Mouse (Mus musculus): ENCODE results near the gene Maneal. TPM values are rescaled to one million over a fixed set of nuclear protein-coding genes. Genes with fewer than 3 reads are reported as not detected.

Maneal gene
- polyA plus RNA-seq, 1 experiment from 2014 or later = 0.08 TPM

DNA sequence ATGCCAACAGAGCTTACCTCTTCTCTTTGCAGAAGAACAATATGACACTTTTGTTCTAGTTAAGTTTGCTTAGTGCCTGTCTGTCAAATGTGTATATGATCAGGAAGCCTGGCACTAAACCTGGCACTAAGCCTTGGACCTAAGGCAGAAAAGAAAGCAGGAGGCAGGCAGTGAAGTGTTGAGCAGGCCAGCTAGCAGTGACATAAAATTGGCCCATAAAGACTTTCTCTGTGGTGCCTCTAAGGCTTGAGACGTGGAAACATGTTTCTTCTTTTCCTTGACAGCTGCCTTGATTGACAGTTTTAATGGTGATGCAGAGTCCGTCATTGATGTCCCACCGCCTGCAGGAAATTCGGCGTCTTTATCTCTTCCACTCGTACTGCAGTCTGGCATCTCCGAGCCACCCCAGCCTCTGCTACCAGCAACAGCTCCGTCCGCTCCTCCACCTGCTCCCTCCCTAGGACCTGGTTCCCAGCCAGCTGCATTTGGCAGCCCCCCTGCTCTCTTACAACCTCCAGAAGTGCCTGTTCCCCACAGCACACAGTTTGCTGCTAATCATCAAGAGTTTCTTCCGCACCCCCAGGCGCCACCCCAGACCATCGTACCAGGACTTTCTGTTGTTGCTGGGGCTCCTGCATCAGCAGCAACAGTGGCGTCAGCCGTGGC lies 23.8 kb downstream of the Maneal start:
- 84% methylated on average over 14 of the region's 14 CpGs for WGBS
- Histone ChIP-seq H3K9me3 (ENCODE audit: low read length) (no peaks in the 10 kb centered on the region), H3K4me1 (ENCODE audit: insufficient read depth, low read depth, low read length) (no peaks in the 10 kb centered on the region), H3K27ac (ENCODE audit: low read length) (no peak overlapping the region), H3K4me2 (replicated peaks; ENCODE audit: low read depth, low read length) (no peak overlapping the region), H3K36me3 (ENCODE audit: insufficient read depth, low read length) (peaks cover 6% of the 10 kb centered on the region; the same call in 1 of the 2 replicates), H3K27me3 (replicated peaks; ENCODE audit: insufficient read depth, low read length) (no peaks in the 10 kb centered on the region), H3K9ac (replicated peaks; ENCODE audit: low read depth) (no peak overlapping the region), H3K4me3 (ENCODE audit: low read depth, low read length) (no peak overlapping the region)
- DNase-seq (ENCODE audit: low spot score) (no peak), ATAC-seq (no peak)
- TF ChIP-seq EP300 (IDR thresholded peaks at IDR 0.05) (no peak), CTCF (IDR thresholded peaks at IDR 0.05) (no peak)

DNA sequence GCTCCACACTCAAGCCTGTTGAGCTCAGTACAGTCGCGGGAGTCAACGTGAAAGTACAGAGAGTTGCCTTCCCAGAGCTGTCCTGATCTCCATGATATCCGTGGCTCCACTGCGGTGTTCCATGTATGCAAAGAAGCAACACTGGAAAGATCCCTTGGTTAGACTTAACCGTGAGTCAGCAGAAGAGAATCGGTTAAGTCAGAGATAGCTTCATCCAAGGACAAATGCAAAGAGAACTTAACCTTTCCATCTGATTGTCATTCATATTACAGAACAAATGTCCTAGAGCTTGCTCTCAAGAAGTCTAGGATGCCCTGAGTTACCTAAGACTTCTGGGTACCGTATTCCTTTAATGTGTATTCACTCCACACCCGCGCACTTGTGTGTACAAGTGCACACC lies 29.2 kb downstream of the Maneal start:
- H3K27me3 ChIP-seq (replicated peaks; ENCODE audit: insufficient read depth, low read length) = no peaks in the 10 kb centered on the region
- no peaks in the 10 kb centered on the region for H3K4me1 ChIP-seq (ENCODE audit: insufficient read depth, low read depth, low read length)
- DNase-seq (ENCODE audit: low spot score) (no peak), ATAC-seq (no peak)
- no peaks in the 10 kb centered on the region for H3K9me3 ChIP-seq (ENCODE audit: low read length)
- WGBS = 94% methylated on average over 10 of the region's 10 CpGs
- no peak overlapping the region for H3K4me2 ChIP-seq (replicated peaks; ENCODE audit: low read depth, low read length)
- no peak overlapping the region for H3K27ac ChIP-seq (ENCODE audit: low read length)
- no peak for TF ChIP-seq EP300 (IDR thresholded peaks at IDR 0.05)
- no peak for TF ChIP-seq CTCF (IDR thresholded peaks at IDR 0.05)
- H3K36me3 ChIP-seq (ENCODE audit: insufficient read depth, low read length) = no peaks in the 10 kb centered on the region
- no peak overlapping the region for H3K4me3 ChIP-seq (ENCODE audit: low read depth, low read length)
- no peak overlapping the region for H3K9ac ChIP-seq (replicated peaks; ENCODE audit: low read depth)

DNA sequence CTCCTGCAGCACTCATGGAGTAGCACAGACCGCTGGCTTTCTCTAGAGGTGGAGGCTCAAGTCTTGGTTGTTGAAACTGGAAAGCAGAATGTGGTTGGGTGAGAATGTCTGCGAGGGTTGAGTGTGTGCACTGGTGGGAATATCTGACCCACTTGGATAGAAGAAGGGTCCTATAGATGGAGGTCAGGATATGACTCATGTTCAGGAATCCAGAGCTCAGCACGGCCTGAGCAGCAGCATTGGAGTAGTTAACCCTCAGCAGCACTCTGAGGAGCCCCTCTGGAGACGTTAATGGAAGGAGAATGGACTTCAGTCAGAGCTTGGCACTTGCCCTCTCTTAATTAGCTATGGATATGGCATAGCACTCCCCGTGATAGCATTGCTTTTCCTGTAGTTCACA lies 32.3 kb downstream of the Maneal start:
- H3K27ac ChIP-seq (ENCODE audit: low read length) = no peak overlapping the region
- peaks cover 11% of the 10 kb centered on the region; the same call in 1 of the 2 replicates for H3K36me3 ChIP-seq (ENCODE audit: insufficient read depth, low read length)
- ATAC-seq (peak; percentile 44), DNase-seq (ENCODE audit: low spot score) (no peak)
- H3K4me3 ChIP-seq (ENCODE audit: low read depth, low read length) = no peak overlapping the region
- TF ChIP-seq CTCF (IDR thresholded peaks at IDR 0.05) (no peak), EP300 (IDR thresholded peaks at IDR 0.05) (no peak)
- no peak overlapping the region for H3K9ac ChIP-seq (replicated peaks; ENCODE audit: low read depth)
- no peaks in the 10 kb centered on the region for H3K4me1 ChIP-seq (ENCODE audit: insufficient read depth, low read depth, low read length)
- 54% methylated on average over 5 of the region's 5 CpGs for WGBS
- no peaks in the 10 kb centered on the region for H3K27me3 ChIP-seq (replicated peaks; ENCODE audit: insufficient read depth, low read length)
- H3K4me2 ChIP-seq (replicated peaks; ENCODE audit: low read depth, low read length) = no peak overlapping the region
- H3K9me3 ChIP-seq (ENCODE audit: low read length) = no peaks in the 10 kb centered on the region

DNA sequence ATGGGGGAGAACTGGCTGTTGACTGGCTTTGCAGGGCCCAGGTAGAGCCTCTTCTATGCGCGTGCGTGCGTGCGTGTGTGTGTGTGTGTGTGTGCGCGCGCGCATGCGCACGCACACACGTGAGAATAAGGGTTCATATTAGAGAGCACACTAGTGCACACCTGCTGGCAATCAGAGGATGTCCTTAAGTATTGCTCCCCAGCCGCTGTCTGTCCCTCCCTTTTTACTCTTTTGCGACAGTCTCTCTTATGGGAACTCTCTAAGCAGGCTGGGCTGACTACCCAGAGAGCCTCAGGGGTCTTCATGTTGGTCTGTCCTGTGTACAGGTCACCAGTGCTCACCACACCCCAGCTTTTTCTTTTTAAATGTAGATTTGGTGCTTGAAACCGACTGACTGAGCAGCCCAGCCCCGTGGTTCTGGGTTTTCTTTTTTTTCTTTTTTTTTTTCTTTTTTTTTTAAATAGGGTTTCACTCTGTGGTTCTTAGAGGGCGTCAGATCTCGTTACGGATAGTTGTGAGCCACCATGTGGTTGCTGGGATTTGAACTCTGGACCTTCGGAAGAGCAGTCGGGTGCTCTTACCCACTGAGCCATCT lies 36.5 kb downstream of the Maneal start:
- H3K27ac ChIP-seq (ENCODE audit: low read length) = no peak overlapping the region
- H3K9me3 ChIP-seq (ENCODE audit: low read length) = no peaks in the 10 kb centered on the region
- no peak for ATAC-seq
- no peak overlapping the region for H3K9ac ChIP-seq (replicated peaks; ENCODE audit: low read depth)
- H3K4me3 ChIP-seq (ENCODE audit: low read depth, low read length) = no peak overlapping the region
- DNase-seq (ENCODE audit: low spot score) = no peak
- H3K27me3 ChIP-seq (replicated peaks; ENCODE audit: insufficient read depth, low read length) = no peaks in the 10 kb centered on the region
- no peaks in the 10 kb centered on the region for H3K4me1 ChIP-seq (ENCODE audit: insufficient read depth, low read depth, low read length)
- TF ChIP-seq EP300 (IDR thresholded peaks at IDR 0.05) = no peak
- TF ChIP-seq CTCF (IDR thresholded peaks at IDR 0.05) = no peak
- 95% methylated on average over 21 of the region's 21 CpGs for WGBS
- peaks cover 26% of the 10 kb centered on the region; the same call in 1 of the 2 replicates for H3K36me3 ChIP-seq (ENCODE audit: insufficient read depth, low read length)
- H3K4me2 ChIP-seq (replicated peaks; ENCODE audit: low read depth, low read length) = no peak overlapping the region

DNA sequence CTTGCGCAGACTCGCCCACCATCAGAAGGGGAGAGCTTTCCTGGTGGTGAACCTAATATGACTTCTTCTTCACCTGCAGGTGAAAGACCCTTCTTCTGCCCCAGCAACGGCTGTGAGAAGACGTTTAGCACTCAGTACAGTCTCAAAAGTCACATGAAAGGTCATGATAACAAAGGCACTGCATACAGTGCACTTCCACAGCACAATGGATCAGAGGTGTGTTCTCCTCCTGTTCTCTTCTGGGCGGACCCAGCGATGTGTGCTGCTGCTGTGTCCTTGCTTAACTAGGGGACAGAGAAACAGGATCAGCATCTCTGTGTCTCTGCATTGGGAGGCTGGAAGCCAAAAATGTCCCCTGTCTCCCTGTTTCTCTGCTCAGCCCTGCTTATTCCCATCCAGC lies 37.0 kb downstream of the Maneal start:
- 90% methylated on average over 6 of the region's 6 CpGs for WGBS
- no peak for ATAC-seq
- H3K27me3 ChIP-seq (replicated peaks; ENCODE audit: insufficient read depth, low read length) = no peaks in the 10 kb centered on the region

DNA sequence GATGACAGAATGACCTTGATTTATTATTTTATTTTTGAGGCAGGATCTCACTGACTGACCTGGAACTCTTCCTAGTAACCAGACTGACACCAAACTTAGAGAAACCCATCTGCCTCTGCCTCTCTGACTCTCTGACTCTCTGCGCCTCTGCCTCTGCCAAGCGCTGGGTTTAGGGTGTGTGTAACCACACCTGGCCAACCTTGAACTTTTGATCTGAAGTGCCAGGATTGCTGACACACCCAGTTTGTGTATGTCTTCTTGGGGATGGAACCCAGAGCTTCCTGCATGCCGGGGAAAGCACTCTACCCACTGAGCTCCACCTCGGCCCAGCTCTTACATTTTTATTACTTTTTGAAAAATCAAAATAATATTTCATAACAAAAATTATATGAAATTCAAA lies 43.1 kb downstream of the Maneal start:
- H3K4me1 ChIP-seq (ENCODE audit: insufficient read depth, low read depth, low read length) = no peaks in the 10 kb centered on the region; the same call in 1 of the 2 replicates
- peaks cover 15% of the 10 kb centered on the region for H3K36me3 ChIP-seq (ENCODE audit: insufficient read depth, low read length)
- no peak overlapping the region for H3K4me3 ChIP-seq (ENCODE audit: low read depth, low read length)
- no peaks in the 10 kb centered on the region for H3K9me3 ChIP-seq (ENCODE audit: low read length)
- H3K4me2 ChIP-seq (replicated peaks; ENCODE audit: low read depth, low read length) = no peak overlapping the region
- 89% methylated on average over 4 of the region's 4 CpGs for WGBS
- no peak overlapping the region for H3K9ac ChIP-seq (replicated peaks; ENCODE audit: low read depth)
- ATAC-seq (no peak), DNase-seq (ENCODE audit: low spot score) (no peak)
- no peaks in the 10 kb centered on the region for H3K27me3 ChIP-seq (replicated peaks; ENCODE audit: insufficient read depth, low read length)
- H3K27ac ChIP-seq (ENCODE audit: low read length) = no peak overlapping the region
- no peak for TF ChIP-seq EP300 (IDR thresholded peaks at IDR 0.05)
- TF ChIP-seq CTCF (IDR thresholded peaks at IDR 0.05) = no peak

More for the DNA sequence above, 37.0 kb downstream of the Maneal start:
- no peak for DNase-seq (ENCODE audit: low spot score)
- Histone ChIP-seq H3K4me2 (replicated peaks; ENCODE audit: low read depth, low read length) (no peak overlapping the region), H3K27ac (ENCODE audit: low read length) (no peak overlapping the region), H3K4me3 (ENCODE audit: low read depth, low read length) (no peak overlapping the region), H3K9me3 (ENCODE audit: low read length) (no peaks in the 10 kb centered on the region), H3K9ac (replicated peaks; ENCODE audit: low read depth) (no peak overlapping the region), H3K36me3 (ENCODE audit: insufficient read depth, low read length) (peaks cover 26% of the 10 kb centered on the region; the same call in 1 of the 2 replicates), H3K4me1 (ENCODE audit: insufficient read depth, low read depth, low read length) (no peaks in the 10 kb centered on the region)
- no peak for TF ChIP-seq CTCF (IDR thresholded peaks at IDR 0.05)
- no peak for TF ChIP-seq EP300 (IDR thresholded peaks at IDR 0.05)

All from lung, postnatal 0 days (tissue).